Mouse (Mus musculus) T-cell, adult 66 days (primary cell): ENCODE data around the gene Olfr17. TPM values are rescaled to one million over a fixed set of nuclear protein-coding genes. Genes with fewer than 3 reads are reported as not detected.

Experiments
- total RNA-seq, 2 experiments: library from RNA; stranded (reverse); gene quantifications; 3 replicates in 1 of 2; 4 replicates in 1 of 2; pipeline ENCODE4 v1.2.4; 2023

Gene Olfr17
- not detected for total RNA-seq

DNA sequence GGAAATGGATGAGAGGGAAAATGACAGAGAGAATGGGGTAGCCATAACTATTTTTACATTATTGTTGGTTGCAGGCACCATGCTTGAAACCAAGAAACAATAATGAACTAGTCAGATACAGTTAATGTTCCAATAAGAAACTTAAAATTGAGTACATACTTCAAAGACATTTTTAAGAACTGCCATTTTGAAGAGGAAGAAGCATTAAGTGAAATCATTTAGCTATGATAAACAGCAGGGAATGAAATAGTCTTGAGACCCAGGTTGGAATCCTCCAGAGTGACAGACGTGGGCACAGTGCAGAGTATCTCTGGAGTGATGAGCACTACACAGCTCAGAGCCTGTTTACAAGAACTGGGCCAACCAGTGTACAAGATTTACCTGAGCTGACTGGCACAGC is at the start of gene Olfr17:
Gene Olfr17, plus strand, starts transcription at position 301 of the 400 bp plus-strand sequence.

DNA sequence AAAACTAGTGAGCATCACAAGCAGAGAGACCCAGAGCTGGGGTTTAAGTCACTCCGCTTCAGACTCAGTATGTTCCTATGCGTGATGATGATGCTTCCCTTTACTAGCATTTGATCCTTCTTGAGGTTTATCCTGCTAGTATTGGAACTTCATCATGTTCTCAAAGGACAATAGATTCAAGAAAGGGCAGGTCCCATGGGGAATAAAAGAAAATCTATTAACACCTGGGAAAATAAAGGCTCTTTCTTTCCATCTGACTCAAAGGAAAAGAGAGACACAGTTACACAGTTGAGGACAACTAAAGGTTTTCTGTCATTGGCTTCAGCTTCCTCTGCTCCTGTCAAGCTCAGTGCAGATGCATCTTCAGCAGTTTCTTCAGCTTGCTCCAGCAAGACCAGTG is 22.3 kb upstream of the Olfr17 start, which contains the start of gene Olfr714:
Gene Olfr714, plus strand, starts transcription at position 301 of the 400 bp plus-strand sequence.

DNA sequence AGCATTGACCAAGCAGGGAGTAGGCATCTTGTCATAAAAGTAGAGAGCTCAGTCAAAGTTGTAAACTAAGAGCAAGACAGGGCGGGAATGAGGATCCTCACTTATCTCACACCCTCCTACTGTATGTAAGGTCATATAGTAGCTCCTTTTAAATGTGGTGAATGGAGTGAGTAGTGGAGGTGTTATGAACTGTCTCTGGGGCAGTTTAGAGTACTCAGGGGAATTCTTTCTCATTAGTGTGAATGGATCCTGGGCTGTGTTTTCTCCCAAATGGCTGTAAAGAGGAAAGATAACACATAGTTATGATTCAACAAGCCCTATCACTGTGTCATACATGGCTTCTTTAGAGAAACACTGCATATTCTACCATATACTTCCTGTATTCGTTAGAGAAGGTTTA is 17.2 kb downstream of the Olfr17 start, which contains the start of gene Olfr715b:
Gene Olfr715b, minus strand, starts transcription at position 101 of the 400 bp plus-strand sequence.

DNA sequence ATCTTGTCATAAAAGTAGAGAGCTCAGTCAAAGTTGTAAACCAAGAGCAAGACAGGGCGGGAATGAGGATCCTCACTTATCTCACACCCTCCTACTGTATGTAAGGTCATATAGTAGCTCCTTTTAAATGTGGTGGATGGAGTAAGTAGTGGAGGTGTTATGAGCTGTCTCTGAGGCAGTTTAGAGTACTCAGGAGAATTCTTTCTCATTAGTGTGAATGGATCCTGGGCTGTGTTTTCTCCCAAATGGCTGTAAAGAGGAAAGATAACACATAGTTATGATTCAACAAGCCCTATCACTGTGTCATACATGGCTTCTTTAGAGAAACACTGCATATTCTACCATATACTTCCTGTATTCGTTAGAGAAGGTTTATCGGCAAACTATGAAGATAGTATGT is 38.0 kb downstream of the Olfr17 start, which contains the start of gene Olfr715:
Gene Olfr715, minus strand, starts transcription at position 101 of the 400 bp plus-strand sequence.

DNA sequence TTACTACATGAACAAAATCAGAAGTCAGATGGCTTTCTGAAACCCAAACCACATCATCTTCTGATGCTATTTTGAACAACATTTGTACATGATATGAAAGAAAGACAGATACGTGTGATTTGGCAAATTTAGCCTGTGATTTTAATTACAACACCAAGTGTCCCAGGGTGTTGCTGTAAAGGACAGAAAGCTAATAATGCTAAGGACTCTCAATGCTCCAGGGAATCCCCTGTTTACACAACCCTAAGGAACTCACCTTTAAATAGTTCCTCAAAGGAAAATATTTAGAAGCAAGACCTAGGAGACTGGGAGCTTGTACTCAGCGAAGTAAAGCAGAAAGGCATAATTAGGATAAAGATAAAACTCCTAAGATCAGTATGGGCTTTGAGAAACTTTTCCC is 45.0 kb downstream of the Olfr17 start, which contains the start of gene Olfr716:
Gene Olfr716, plus strand, starts transcription at position 301 of the 400 bp plus-strand sequence.

Other genes starting within 250 kb of the Olfr17 start
- gene Olfr703, start 249.9 kb upstream of the Olfr17 start, total RNA-seq: not detected
- gene Olfr704, start 230.0 kb upstream of the Olfr17 start, total RNA-seq: not detected
- not detected for gene Olfr705, start 216.3 kb upstream of the Olfr17 start, total RNA-seq
- not detected for gene Olfr706, start 205.1 kb upstream of the Olfr17 start, total RNA-seq
- not detected for gene Olfr707, start 192.0 kb upstream of the Olfr17 start, total RNA-seq
- not detected for gene Olfr1532-ps1, start 185.2 kb upstream of the Olfr17 start, total RNA-seq
- gene Olfr709-ps1, start 161.0 kb upstream of the Olfr17 start, total RNA-seq: under 1 TPM; 0.20 to 0.21 TPM
- not detected for gene Olfr710, start 144.9 kb upstream of the Olfr17 start, total RNA-seq
- gene Olfr6, start 129.3 kb upstream of the Olfr17 start, total RNA-seq: not detected
- not detected for gene Olfr711, start 117.8 kb upstream of the Olfr17 start, total RNA-seq
- not detected for gene Olfr2, start 87.1 kb upstream of the Olfr17 start, total RNA-seq
- not detected for gene Olfr713, start 62.0 kb upstream of the Olfr17 start, total RNA-seq
- gene Olfr714, start 22.2 kb upstream of the Olfr17 start, total RNA-seq: not detected
- not detected for gene Olfr715b, start 17.1 kb downstream of the Olfr17 start, total RNA-seq
- not detected for gene Olfr715, start 37.9 kb downstream of the Olfr17 start, total RNA-seq
- gene Olfr716, start 45.1 kb downstream of the Olfr17 start, total RNA-seq: not detected
- gene Nlrp14, start 73.8 kb downstream of the Olfr17 start, total RNA-seq: not detected
- not detected for gene Rbmxl2, start 116.2 kb downstream of the Olfr17 start, total RNA-seq